Mouse (Mus musculus): Measurements from ENCODE around the gene Gigyf2.

DNA sequence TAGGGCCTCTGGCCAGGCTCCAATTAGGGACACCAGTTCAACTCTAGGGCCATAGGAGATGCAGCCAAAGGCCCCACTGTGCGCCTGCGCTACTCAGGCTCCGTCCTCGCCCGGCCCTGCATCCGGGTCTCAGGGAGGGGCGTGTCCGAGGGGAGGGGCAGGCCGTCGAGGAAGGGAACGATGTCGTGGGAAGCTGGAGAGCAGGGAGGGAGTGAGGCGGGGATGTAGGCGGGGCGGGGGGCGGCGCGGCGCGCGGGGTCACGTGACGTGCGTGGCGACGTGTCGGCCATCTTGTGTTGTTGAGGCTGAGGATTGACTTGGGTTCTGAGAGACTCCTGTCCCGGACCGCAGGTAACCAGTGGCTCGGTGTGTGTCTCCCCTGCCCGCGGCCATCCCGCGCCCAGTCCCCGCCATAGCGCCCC lies at the start of gene Gigyf2:
- peak; percentile 98 for TF ChIP-seq POLR2AphosphoS2 (IDR thresholded peaks at IDR 0.05; ENCODE audit: insufficient read length, low read depth)
- no peak for TF ChIP-seq E2F4 (IDR thresholded peaks at IDR 0.05; ENCODE audit: insufficient read depth)
- peak; percentile 95 for TF ChIP-seq POLR2A (IDR thresholded peaks at IDR 0.05; ENCODE audit: insufficient read length, low read depth)
- TF ChIP-seq TCF12 (IDR thresholded peaks at IDR 0.05; ENCODE audit: insufficient read depth, poor library complexity, severe bottlenecking) = no peak
- no peak for TF ChIP-seq MYOD1 (IDR thresholded peaks at IDR 0.05; ENCODE audit: control insufficient read depth in 1 of 3, insufficient read length in 2 of 3, low read depth in 2 of 3)

All from myocyte (in vitro differentiated cells).